Mouse (Mus musculus) neural tube, embryonic 13.5 days (tissue): ENCODE data around the gene Slc17a1. TPM values are rescaled to one million over a fixed set of nuclear protein-coding genes. Genes with fewer than 3 reads are reported as not detected.

Experiments
- ATAC-seq: fragments of 200-750 bp; cut with Nextera tagmentation; 2 replicates; pipeline ENCODE4 v1.8.0; 2017; ENCODE audit warnings: low read depth, mild to moderate bottlenecking, moderate TSS enrichment, moderate library complexity
- H3K27ac ChIP-seq: fragments of 300-500 bp; sonication (generic); replicated peaks from 2 replicates; pipeline ENCODE4 v1.5.1; 2015; ENCODE audit warnings: moderate library complexity, mild to moderate bottlenecking, inconsistent platforms
- H3K27me3 ChIP-seq: fragments of 300-500 bp; sonication (generic); 2 replicates; pipeline ENCODE4 v1.6.1; 2015; ENCODE audit warnings: mild to moderate bottlenecking, inconsistent platforms
- H3K36me3 ChIP-seq: fragments of 300-500 bp; sonication (generic); 2 replicates; pipeline ENCODE4 v1.6.1; 2015; ENCODE audit warnings: mild to moderate bottlenecking, inconsistent platforms
- H3K4me1 ChIP-seq: fragments of 300-500 bp; sonication (generic); replicated peaks from 2 replicates; pipeline ENCODE4 v1.6.1; 2015; ENCODE audit warnings: inconsistent platforms
- H3K4me2 ChIP-seq: fragments of 300-500 bp; sonication (generic); 2 replicates; pipeline ENCODE4 v1.6.1; 2015; ENCODE audit warnings: inconsistent platforms, mild to moderate bottlenecking, moderate library complexity
- H3K4me3 ChIP-seq: fragments of 300-500 bp; sonication (generic); 2 replicates; pipeline ENCODE4 v1.5.1; 2015; ENCODE audit warnings: mild to moderate bottlenecking, inconsistent platforms
- H3K9ac ChIP-seq: fragments of 300-500 bp; sonication (generic); 2 replicates; pipeline ENCODE4 v1.6.1; 2015; ENCODE audit warnings: moderate library complexity, mild to moderate bottlenecking, inconsistent platforms
- H3K9me3 ChIP-seq: fragments of 300-500 bp; sonication (generic); 2 replicates; pipeline ENCODE4 v1.6.1; 2016; ENCODE audit warnings: inconsistent platforms
- WGBS: fragments of 180-500 bp; shearing (Covaris S2); methylation state at CpG from one replicate; pipeline ENCODE4 v1.1.7; 2015; 5-methylcytosine and 5-hydroxymethylcytosine counted together
- polyA plus RNA-seq: library from polyadenylated mRNA; unstranded; fragments of >200 nt; fragmentation: Nextera tagmentation; extraction: Ambion mirVana; gene quantifications from 2 replicates; pipeline ENCODE4 v1.2.1, GENCODE M21; 2015

Slc17a1 gene
- polyA plus RNA-seq, 1 experiment from 2014 or later = not detected

- Histone ChIP-seq H3K9ac (no peak overlapping the region), H3K4me3 (no peak overlapping the region), H3K27ac (no peak overlapping the region), H3K27me3 (no peaks in the 10 kb centered on the region), H3K9me3 (no peaks in the 10 kb centered on the region), H3K36me3 (no peaks in the 10 kb centered on the region), H3K4me1 (no peaks in the 10 kb centered on the region), H3K4me2 (no peak overlapping the region)
- WGBS = 84% methylated on average over 9 of the region's 9 CpGs
- ATAC-seq = no peak
Measured at GRCm38 (mm10) chr13:23866086-23866710, 1.4 kb upstream of the Slc17a1 start.

DNA sequence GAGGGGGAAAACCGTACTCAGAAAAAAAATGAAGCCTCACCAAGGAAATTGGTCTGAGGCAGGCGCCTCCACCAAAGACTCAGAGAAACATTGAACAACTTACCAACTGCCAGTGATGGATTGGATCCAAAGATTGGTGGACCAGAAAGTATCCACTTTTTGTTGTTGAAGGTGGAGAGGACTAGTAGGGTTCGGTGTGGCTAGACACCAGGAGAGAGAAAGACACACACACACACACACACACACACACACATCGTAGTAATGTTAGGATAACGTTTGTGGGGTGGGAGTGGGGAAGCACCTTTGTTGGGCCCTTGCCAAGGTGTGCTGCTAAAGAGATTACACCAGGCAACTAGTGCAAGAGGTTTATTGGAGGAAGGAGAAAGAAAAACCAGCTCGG is 550 bp upstream of the Slc17a1 start:
- Histone ChIP-seq H3K9ac (no peak overlapping the region), H3K9me3 (no peaks in the 10 kb centered on the region), H3K27me3 (no peaks in the 10 kb centered on the region), H3K36me3 (no peaks in the 10 kb centered on the region), H3K4me2 (no peak overlapping the region), H3K4me3 (no peak overlapping the region), H3K27ac (no peak overlapping the region), H3K4me1 (no peaks in the 10 kb centered on the region)
- no peak for ATAC-seq
- WGBS = 91% methylated on average over 6 of the region's 6 CpGs

GRCm38 (mm10) chr13:23868790-23869533 is 1.4 kb downstream of the Slc17a1 start:
- Histone ChIP-seq H3K9ac (no peak overlapping the region), H3K36me3 (no peaks in the 10 kb centered on the region), H3K4me1 (no peaks in the 10 kb centered on the region), H3K4me3 (no peak overlapping the region), H3K27me3 (no peaks in the 10 kb centered on the region), H3K4me2 (no peak overlapping the region), H3K27ac (no peak overlapping the region), H3K9me3 (no peaks in the 10 kb centered on the region)
- ATAC-seq = no peak
- WGBS = 92% methylated on average over 8 of the region's 8 CpGs

DNA sequence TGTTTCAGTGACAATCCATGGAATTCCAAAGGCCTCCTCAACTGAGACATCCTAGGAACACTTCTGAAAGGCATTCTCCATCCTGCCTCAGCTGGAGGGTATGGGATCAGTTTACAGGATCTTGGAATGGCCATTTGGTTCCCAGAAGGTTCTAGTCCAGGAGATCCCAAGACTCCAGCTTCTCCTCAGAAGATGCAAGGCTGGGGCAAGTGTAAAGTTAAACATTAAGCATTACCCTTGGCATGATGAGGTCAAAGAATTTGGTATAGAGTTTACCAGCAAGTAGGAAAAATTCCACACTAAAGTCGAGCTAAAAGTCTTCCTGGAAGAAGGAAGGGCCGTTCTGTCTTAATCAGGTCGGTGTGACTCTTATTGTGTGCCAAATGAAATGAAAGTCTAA is 2.4 kb downstream of the Slc17a1 start:
- Histone ChIP-seq H3K4me1 (no peaks in the 10 kb centered on the region), H3K9ac (no peak overlapping the region), H3K27ac (no peak overlapping the region), H3K9me3 (no peaks in the 10 kb centered on the region), H3K36me3 (no peaks in the 10 kb centered on the region), H3K27me3 (no peaks in the 10 kb centered on the region), H3K4me3 (no peak overlapping the region), H3K4me2 (no peak overlapping the region)
- 81% methylated on average over 3 of the region's 3 CpGs for WGBS
- no peak for ATAC-seq

GRCm38 (mm10) chr13:23873141-23873540 is 5.6 kb downstream of the Slc17a1 start:
- Histone ChIP-seq H3K9ac (no peak overlapping the region), H3K4me2 (no peak overlapping the region), H3K36me3 (no peaks in the 10 kb centered on the region), H3K27me3 (no peaks in the 10 kb centered on the region), H3K4me3 (no peak overlapping the region), H3K27ac (no peak overlapping the region), H3K4me1 (no peaks in the 10 kb centered on the region), H3K9me3 (no peaks in the 10 kb centered on the region)
- ATAC-seq = no peak
- WGBS = 91% methylated on average over 5 of the region's 5 CpGs

DNA sequence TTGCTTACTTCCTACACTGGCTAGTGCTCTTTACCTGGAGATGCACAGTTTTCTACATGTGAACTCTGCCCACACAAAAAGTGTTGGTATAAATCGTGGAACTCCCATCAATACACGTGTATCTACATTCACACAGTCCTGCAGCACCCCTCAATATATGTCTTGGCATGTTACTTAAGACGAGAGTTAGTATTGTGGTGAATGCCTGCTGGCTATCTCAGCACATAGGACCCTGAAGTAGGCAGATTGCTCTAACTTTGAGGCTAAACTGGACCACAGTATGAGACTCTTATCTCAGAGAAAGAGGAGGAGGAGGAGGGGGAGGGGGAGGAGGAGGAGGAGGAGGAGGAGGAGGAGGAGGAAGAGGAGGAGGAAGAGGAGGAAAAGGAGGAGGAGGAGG is 11.6 kb downstream of the Slc17a1 start:
- Histone ChIP-seq H3K9me3 (no peaks in the 10 kb centered on the region), H3K27ac (no peak overlapping the region), H3K4me2 (no peak overlapping the region), H3K4me3 (no peak overlapping the region), H3K27me3 (no peaks in the 10 kb centered on the region), H3K4me1 (no peaks in the 10 kb centered on the region), H3K36me3 (no peaks in the 10 kb centered on the region), H3K9ac (no peak overlapping the region)
- no peak for ATAC-seq
- WGBS = 79% methylated on average over 3 of the region's 3 CpGs

- Histone ChIP-seq H3K4me1 (no peaks in the 10 kb centered on the region), H3K27ac (no peak overlapping the region), H3K9ac (no peak overlapping the region), H3K36me3 (no peaks in the 10 kb centered on the region), H3K4me3 (no peak overlapping the region), H3K27me3 (no peaks in the 10 kb centered on the region), H3K9me3 (no peaks in the 10 kb centered on the region), H3K4me2 (no peak overlapping the region)
- WGBS = 92% methylated on average over 5 of the region's 5 CpGs
- ATAC-seq = no peak
Measured at GRCm38 (mm10) chr13:23879636-23880035, 12.1 kb downstream of the Slc17a1 start.

DNA sequence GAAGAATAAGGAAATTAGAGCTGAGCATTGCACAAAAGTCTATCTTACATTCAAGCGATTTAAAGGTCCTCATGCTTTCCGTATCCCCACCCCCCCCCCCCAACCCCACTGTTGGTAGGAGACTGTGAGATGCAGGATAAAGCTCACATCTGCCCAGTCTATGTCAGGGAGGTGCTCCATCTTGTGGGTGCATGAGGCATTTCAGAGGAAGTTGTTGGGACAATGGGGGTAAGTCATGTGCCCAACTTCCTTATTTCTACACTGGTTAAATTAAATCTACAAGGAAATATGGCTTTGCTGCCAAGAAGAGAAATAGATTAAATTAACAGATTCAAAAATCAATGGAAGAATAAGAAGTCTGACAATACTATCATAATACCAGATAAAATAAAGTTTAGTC is 18.0 kb downstream of the Slc17a1 start:
- H3K27ac ChIP-seq = no peak overlapping the region
- no peak overlapping the region for H3K4me2 ChIP-seq
- H3K4me1 ChIP-seq = no peaks in the 10 kb centered on the region
- ATAC-seq = no peak
- H3K36me3 ChIP-seq = no peaks in the 10 kb centered on the region
- no peak overlapping the region for H3K4me3 ChIP-seq
- 51% methylated on average over 2 of the region's 2 CpGs for WGBS
- no peaks in the 10 kb centered on the region for H3K9me3 ChIP-seq
- H3K9ac ChIP-seq = no peak overlapping the region
- H3K27me3 ChIP-seq = no peaks in the 10 kb centered on the region

- Histone ChIP-seq H3K9ac (no peak overlapping the region), H3K27me3 (no peaks in the 10 kb centered on the region), H3K36me3 (no peaks in the 10 kb centered on the region), H3K4me1 (no peaks in the 10 kb centered on the region), H3K4me2 (no peak overlapping the region), H3K9me3 (no peaks in the 10 kb centered on the region), H3K27ac (no peak overlapping the region), H3K4me3 (no peak overlapping the region)
- no peak for ATAC-seq
- 84% methylated on average over 3 of the region's 3 CpGs for WGBS
Measured at GRCm38 (mm10) chr13:23887026-23887725, 19.6 kb downstream of the Slc17a1 start.

DNA sequence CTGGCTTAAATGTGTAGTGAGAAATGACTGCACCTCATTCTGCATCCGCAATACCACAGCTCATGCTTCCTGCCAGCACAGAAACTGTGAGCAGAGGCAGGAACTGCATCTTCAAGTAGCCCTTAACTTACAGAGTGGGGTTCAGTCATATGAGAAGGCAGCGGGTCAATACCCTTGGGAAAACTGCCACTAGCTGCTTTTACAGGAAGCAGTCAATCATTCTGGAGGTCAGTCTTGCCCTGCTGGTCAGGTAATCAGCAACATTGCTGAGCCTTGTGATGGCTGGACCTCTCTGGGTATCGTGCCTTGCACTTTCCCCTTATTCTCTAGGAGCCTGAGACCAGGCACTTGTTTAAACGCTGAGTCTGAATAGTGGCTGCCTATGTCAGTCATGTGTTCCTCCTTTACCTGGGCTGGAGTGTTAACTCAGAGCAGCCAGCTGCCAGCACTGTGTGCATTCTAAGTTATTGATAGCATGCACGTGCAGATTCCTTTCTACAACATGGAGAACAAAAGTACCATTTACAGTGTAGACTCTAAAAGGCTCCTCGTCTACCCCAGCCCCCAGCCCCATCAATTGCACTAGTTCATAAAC is 21.6 kb downstream of the Slc17a1 start:
- Histone ChIP-seq H3K9ac (no peak overlapping the region), H3K27ac (no peak overlapping the region), H3K4me1 (peaks cover 8% of the 10 kb centered on the region; the same call in 1 of the 2 replicates), H3K36me3 (no peaks in the 10 kb centered on the region), H3K4me3 (no peak overlapping the region), H3K27me3 (no peaks in the 10 kb centered on the region), H3K4me2 (no peak overlapping the region), H3K9me3 (no peaks in the 10 kb centered on the region)
- ATAC-seq = no peak
- 61% methylated on average over 6 of the region's 6 CpGs for WGBS

DNA sequence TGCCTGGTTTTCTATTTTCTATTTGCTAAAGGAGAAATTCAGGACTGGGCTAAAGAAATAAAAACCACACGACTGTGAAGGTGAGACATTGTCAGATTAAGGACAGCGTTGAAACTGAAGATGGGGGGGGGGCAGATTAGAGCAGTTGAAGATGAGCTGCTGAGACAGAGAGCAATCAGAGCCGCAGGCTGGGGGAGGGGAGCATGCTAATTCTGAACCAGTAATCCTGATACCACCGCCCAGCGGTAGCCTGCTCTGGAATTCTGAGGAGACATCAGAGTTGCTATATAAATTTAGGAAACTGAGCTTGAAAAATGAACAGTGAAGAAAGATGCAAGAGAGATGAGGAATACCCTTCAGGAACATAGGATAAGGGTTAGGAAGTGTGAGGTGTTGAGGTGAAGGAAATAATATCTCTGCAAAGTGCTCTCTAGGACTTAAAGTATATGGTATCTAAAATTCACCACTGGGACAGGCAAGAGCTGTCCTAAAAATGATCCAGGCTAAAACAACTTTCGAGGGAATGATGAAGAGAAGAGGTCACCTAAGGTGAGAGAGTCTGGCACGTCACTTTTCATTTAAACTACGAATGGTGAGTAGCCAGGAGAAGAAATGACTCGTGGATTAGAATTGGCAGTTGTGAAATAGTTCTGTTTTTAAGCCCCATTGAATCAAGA is 25.2 kb downstream of the Slc17a1 start:
- no peak overlapping the region for H3K27ac ChIP-seq
- no peaks in the 10 kb centered on the region for H3K27me3 ChIP-seq
- 24% methylated on average over 9 of the region's 9 CpGs for WGBS
- H3K9me3 ChIP-seq = no peaks in the 10 kb centered on the region
- H3K36me3 ChIP-seq = no peaks in the 10 kb centered on the region
- peaks cover 8% of the 10 kb centered on the region; the same call in 1 of the 2 replicates for H3K4me1 ChIP-seq
- ATAC-seq = no peak
- H3K4me2 ChIP-seq = no peak overlapping the region
- H3K9ac ChIP-seq = no peak overlapping the region
- H3K4me3 ChIP-seq = no peak overlapping the region

DNA sequence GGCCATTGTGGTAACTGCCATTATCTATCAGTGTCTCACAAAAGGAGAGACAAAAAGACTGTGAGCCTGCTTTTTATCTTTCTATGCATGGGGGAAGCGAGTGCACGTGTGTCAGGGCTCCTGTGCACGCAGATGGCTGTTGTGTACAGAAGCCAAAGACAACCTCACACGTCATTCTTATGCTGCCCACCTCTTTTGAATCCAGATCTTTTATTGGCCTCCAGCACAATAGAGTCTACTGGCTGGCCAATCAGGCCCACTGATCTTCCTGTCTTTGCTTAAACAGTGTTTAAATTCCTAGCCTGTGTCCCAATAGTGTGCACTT is 25.7 kb downstream of the Slc17a1 start:
- Histone ChIP-seq H3K9ac (no peak overlapping the region), H3K27ac (no peak overlapping the region), H3K27me3 (no peaks in the 10 kb centered on the region), H3K9me3 (no peaks in the 10 kb centered on the region), H3K4me2 (no peak overlapping the region), H3K36me3 (no peaks in the 10 kb centered on the region), H3K4me3 (no peak overlapping the region), H3K4me1 (peaks cover 8% of the 10 kb centered on the region; the same call in 1 of the 2 replicates)
- 14% methylated on average over 4 of the region's 4 CpGs for WGBS
- ATAC-seq = peak; percentile 56; the same call in 1 of the 2 replicates
